Mouse (Mus musculus): ENCODE measurements at regions not wholly inside any gene's neighbourhood (a gene's known extent, or its start where the extent isn't known, plus 50 kb on each side); places are given as distances from the start of the nearest gene placed in this dataset.

GRCm38 (mm10) chr7:52399513-52399912, 384.0 kb upstream of the 1700015G11Rik start:
- DNase-seq = no peak

GRCm38 (mm10) chr7:52391793-52392192, 376.3 kb upstream of the 1700015G11Rik start:
- peak; percentile 61 for DNase-seq

Measured in adrenal gland, postnatal 14 days (tissue).